Mouse (Mus musculus) forebrain, embryonic 12.5 days (tissue): ENCODE data around the gene Nt5m. TPM values are rescaled to one million over a fixed set of nuclear protein-coding genes. Genes with fewer than 3 reads are reported as not detected.
"Not testable (repeated sequence)": the region's sequence is repeated elsewhere in the genome, so short reads cannot be mapped to it uniquely, and the experiment has no call there.

Experiments used
- ATAC-seq: fragments of 200-750 bp; cut with Nextera tagmentation; 2 replicates; pipeline ENCODE4 v1.8.0; 2017; ENCODE audit warnings: moderate TSS enrichment; ENCODE audit not compliant: low FRiP score
- H3K27ac ChIP-seq: fragments of 300-500 bp; sonication (generic); 2 replicates; pipeline ENCODE4 v1.5.1; 2016; ENCODE audit warnings: mild to moderate bottlenecking
- H3K27me3 ChIP-seq: fragments of 300-500 bp; sonication (generic); 2 replicates; pipeline ENCODE4 v1.6.1; 2016; ENCODE audit warnings: mild to moderate bottlenecking
- H3K36me3 ChIP-seq: fragments of 300-500 bp; sonication (generic); replicated peaks from 2 replicates; pipeline ENCODE4 v1.6.1; 2016; ENCODE audit warnings: mild to moderate bottlenecking
- H3K4me1 ChIP-seq: fragments of 300-500 bp; sonication (generic); 2 replicates; pipeline ENCODE4 v1.6.1; 2016
- H3K4me2 ChIP-seq: fragments of 300-500 bp; sonication (generic); 2 replicates; pipeline ENCODE4 v1.6.1; 2016; ENCODE audit warnings: mild to moderate bottlenecking, moderate library complexity
- H3K4me3 ChIP-seq: fragments of 300-500 bp; sonication (generic); replicated peaks from 2 replicates; pipeline ENCODE4 v1.5.1; 2016; ENCODE audit warnings: mild to moderate bottlenecking
- H3K9ac ChIP-seq: fragments of 300-500 bp; sonication (generic); 2 replicates; pipeline ENCODE4 v1.6.1; 2016; ENCODE audit warnings: mild to moderate bottlenecking
- H3K9me3 ChIP-seq: fragments of 300-500 bp; sonication (generic); 2 replicates; pipeline ENCODE4 v1.6.1; 2016
- WGBS: fragments of 180-500 bp; shearing (Covaris S2); methylation state at CpG from one replicate; pipeline ENCODE4 v1.1.7; 2016; 5-methylcytosine and 5-hydroxymethylcytosine counted together
- polyA plus RNA-seq: library from polyadenylated mRNA; unstranded; fragments of >200 nt; fragmentation: Nextera tagmentation; extraction: Ambion mirVana; gene quantifications from 2 replicates; pipeline ENCODE4 v1.2.1, GENCODE M21; 2016

The Nt5m gene
- polyA plus RNA-seq, 1 experiment from 2014 or later = 41.9 TPM

- H3K4me3 ChIP-seq = peak overlapping the region; percentile 77
- H3K9ac ChIP-seq = peak overlapping the region; percentile 85
- ATAC-seq = no peak; the same call in 1 of the 2 replicates
- peak overlapping the region; percentile 87 for H3K4me2 ChIP-seq
- H3K9me3 ChIP-seq = no peaks in the 10 kb centered on the region
- H3K27me3 ChIP-seq = no peaks in the 10 kb centered on the region
- peak overlapping the region; percentile 98 for H3K27ac ChIP-seq
- peaks cover 25% of the 10 kb centered on the region for H3K36me3 ChIP-seq
- 67% methylated on average over 14 of the region's 14 CpGs for WGBS
- H3K4me1 ChIP-seq = peaks cover 19% of the 10 kb centered on the region
These were observed 28.6 kb upstream of the Nt5m start for GRCm38 (mm10) chr11:59810480-59811158.

- no peaks in the 10 kb centered on the region for H3K27me3 ChIP-seq
- WGBS = 77% methylated on average over 4 of the region's 4 CpGs
- H3K27ac ChIP-seq = no peak overlapping the region
- no peak overlapping the region for H3K4me3 ChIP-seq
- ATAC-seq = no peak
- no peaks in the 10 kb centered on the region for H3K9me3 ChIP-seq
- H3K4me1 ChIP-seq = peaks cover 19% of the 10 kb centered on the region
- peaks cover 25% of the 10 kb centered on the region for H3K36me3 ChIP-seq
- no peak overlapping the region for H3K4me2 ChIP-seq
- no peak overlapping the region for H3K9ac ChIP-seq
These were observed 28.0 kb upstream of the Nt5m start for GRCm38 (mm10) chr11:59811211-59811610.

- ATAC-seq = no peak
- H3K9ac ChIP-seq = no peak overlapping the region
- peaks cover 14% of the 10 kb centered on the region for H3K4me1 ChIP-seq
- no peak overlapping the region for H3K4me2 ChIP-seq
- H3K4me3 ChIP-seq = no peak overlapping the region
- no peak overlapping the region for H3K27ac ChIP-seq
- no peaks in the 10 kb centered on the region for H3K27me3 ChIP-seq
- 80% methylated on average over 3 of the region's 3 CpGs for WGBS
- peaks cover 30% of the 10 kb centered on the region for H3K36me3 ChIP-seq
- H3K9me3 ChIP-seq = no peaks in the 10 kb centered on the region
These were observed 26.0 kb upstream of the Nt5m start for GRCm38 (mm10) chr11:59813276-59813675.

GRCm38 (mm10) chr11:59814311-59814710, 24.9 kb upstream of the Nt5m start:
- no peak overlapping the region for H3K9ac ChIP-seq
- no peaks in the 10 kb centered on the region for H3K27me3 ChIP-seq
- no peaks in the 10 kb centered on the region for H3K9me3 ChIP-seq
- H3K27ac ChIP-seq = no peak overlapping the region
- no peak overlapping the region for H3K4me3 ChIP-seq
- H3K4me2 ChIP-seq = no peak overlapping the region
- H3K4me1 ChIP-seq = peaks cover 5% of the 10 kb centered on the region; the same call in 1 of the 2 replicates
- no peak for ATAC-seq
- WGBS = 76% methylated on average over 1 of the region's 1 CpGs
- peaks cover 40% of the 10 kb centered on the region for H3K36me3 ChIP-seq

- no peak overlapping the region for H3K9ac ChIP-seq
- H3K9me3 ChIP-seq = no peaks in the 10 kb centered on the region
- H3K27ac ChIP-seq = no peak overlapping the region
- peaks cover 46% of the 10 kb centered on the region for H3K36me3 ChIP-seq
- H3K4me3 ChIP-seq = no peak overlapping the region
- no peak overlapping the region for H3K4me2 ChIP-seq
- WGBS = 96% methylated on average over 6 of the region's 6 CpGs
- ATAC-seq = no peak
- H3K4me1 ChIP-seq = peaks cover 5% of the 10 kb centered on the region; the same call in 1 of the 2 replicates
- H3K27me3 ChIP-seq = no peaks in the 10 kb centered on the region
These were observed 24.3 kb upstream of the Nt5m start for GRCm38 (mm10) chr11:59814936-59815335.

- H3K27me3 ChIP-seq = no peaks in the 10 kb centered on the region
- no peak overlapping the region for H3K4me3 ChIP-seq
- no peak overlapping the region for H3K27ac ChIP-seq
- peaks cover 52% of the 10 kb centered on the region for H3K36me3 ChIP-seq
- no peaks in the 10 kb centered on the region for H3K9me3 ChIP-seq
- no peak for ATAC-seq
- H3K4me2 ChIP-seq = no peak overlapping the region
- WGBS = 89% methylated on average over 6 of the region's 6 CpGs
- peaks cover 4% of the 10 kb centered on the region; the same call in 1 of the 2 replicates for H3K4me1 ChIP-seq
- no peak overlapping the region for H3K9ac ChIP-seq
These were observed 23.7 kb upstream of the Nt5m start for GRCm38 (mm10) chr11:59815482-59816065.

GRCm38 (mm10) chr11:59817916-59818315, 21.3 kb upstream of the Nt5m start:
- peaks cover 73% of the 10 kb centered on the region for H3K36me3 ChIP-seq
- ATAC-seq = no peak
- no peaks in the 10 kb centered on the region for H3K9me3 ChIP-seq
- no peak overlapping the region for H3K4me2 ChIP-seq
- WGBS = 95% methylated on average over 3 of the region's 3 CpGs
- no peaks in the 10 kb centered on the region for H3K4me1 ChIP-seq
- H3K27me3 ChIP-seq = no peaks in the 10 kb centered on the region
- H3K27ac ChIP-seq = no peak overlapping the region
- no peak overlapping the region for H3K4me3 ChIP-seq
- no peak overlapping the region for H3K9ac ChIP-seq

GRCm38 (mm10) chr11:59821625-59822024, 17.6 kb upstream of the Nt5m start:
- no peaks in the 10 kb centered on the region for H3K27me3 ChIP-seq
- no peak overlapping the region for H3K4me3 ChIP-seq
- WGBS = 87% methylated on average over 3 of the region's 3 CpGs
- H3K4me1 ChIP-seq = no peaks in the 10 kb centered on the region
- H3K36me3 ChIP-seq = peaks cover 97% of the 10 kb centered on the region
- H3K9me3 ChIP-seq = no peaks in the 10 kb centered on the region
- H3K27ac ChIP-seq = no peak overlapping the region
- no peak overlapping the region for H3K9ac ChIP-seq
- ATAC-seq = no peak
- no peak overlapping the region for H3K4me2 ChIP-seq

GRCm38 (mm10) chr11:59837789-59838188, 1.5 kb upstream of the Nt5m start:
- H3K9me3 ChIP-seq, H3K27ac ChIP-seq, H3K27me3 ChIP-seq, ATAC-seq: not testable (repeated sequence)
- peaks cover 35% of the 10 kb centered on the region for H3K36me3 ChIP-seq
- H3K4me2 ChIP-seq = peak overlapping the region; percentile 68
- 0 out of 2 replicates have a peak overlapping the region, but pooled peaks have one; percentile 95 for H3K4me3 ChIP-seq
- H3K9ac ChIP-seq = peak overlapping the region; percentile 90; the same call in 1 of the 2 replicates
- no CpG with 5 or more reads among the region's 1 CpGs for WGBS
- peaks cover 22% of the 10 kb centered on the region for H3K4me1 ChIP-seq

GRCm38 (mm10) chr11:59838426-59838825, 821 bp upstream of the Nt5m start:
- Histone ChIP-seq H3K9ac (peak overlapping the region; percentile 90), H3K27ac (no peak overlapping the region)
- 63% methylated on average over 4 of the region's 4 CpGs for WGBS

GRCm38 (mm10) chr11:59839459-59840126, 346 bp downstream of the Nt5m start, which contains the start of gene Cops3:
TSS of gene Cops3 (minus strand) at chr11:59839838.
- Histone ChIP-seq H3K9me3 (no peaks in the 10 kb centered on the region), H3K27ac (peak within 1 kb of the TSS; percentile 97), H3K4me1 (peaks cover 22% of the 10 kb centered on the region), H3K9ac (peak within 1 kb of the TSS; percentile 90), H3K36me3 (peaks cover 23% of the 10 kb centered on the region), H3K4me3 (peak within 1 kb of the TSS; percentile 95), H3K4me2 (peak within 1 kb of the TSS; percentile 68), H3K27me3 (no peaks in the 10 kb centered on the region)
- peak; percentile 97 for ATAC-seq
- WGBS = 1% methylated on average over 43 of the region's 43 CpGs

More at GRCm38 (mm10) chr11:59838426-59838825, 821 bp upstream of the Nt5m start:
- Histone ChIP-seq H3K27me3 (no peaks in the 10 kb centered on the region), H3K4me1 (peaks cover 22% of the 10 kb centered on the region), H3K4me2 (peak overlapping the region; percentile 68), H3K4me3 (peak overlapping the region; percentile 95), H3K9me3 (no peaks in the 10 kb centered on the region), H3K36me3 (peaks cover 30% of the 10 kb centered on the region)
- ATAC-seq = no peak

GRCm38 (mm10) chr11:59846311-59846710, 7.1 kb downstream of the Nt5m start:
- H3K4me2 ChIP-seq = no peak overlapping the region
- H3K27ac ChIP-seq = no peak overlapping the region
- 95% methylated on average over 11 of the region's 11 CpGs for WGBS
- no peaks in the 10 kb centered on the region for H3K27me3 ChIP-seq
- H3K4me1 ChIP-seq = peaks cover 8% of the 10 kb centered on the region; the same call in 1 of the 2 replicates
- H3K36me3 ChIP-seq = no peaks in the 10 kb centered on the region; the same call in 1 of the 2 replicates
- H3K9me3 ChIP-seq = no peaks in the 10 kb centered on the region
- H3K4me3 ChIP-seq = no peak overlapping the region
- ATAC-seq = no peak
- no peak overlapping the region for H3K9ac ChIP-seq
